Mouse (Mus musculus): ENCODE data around the gene Ano4.
A peak's percentile ranks its signal among the peaks of the same experiment; 100 is the strongest.
"Not testable (repeated sequence)": the region's sequence is repeated elsewhere in the genome, so short reads cannot be mapped to it uniquely, and the experiment has no call there.

Ano4 gene

DNA sequence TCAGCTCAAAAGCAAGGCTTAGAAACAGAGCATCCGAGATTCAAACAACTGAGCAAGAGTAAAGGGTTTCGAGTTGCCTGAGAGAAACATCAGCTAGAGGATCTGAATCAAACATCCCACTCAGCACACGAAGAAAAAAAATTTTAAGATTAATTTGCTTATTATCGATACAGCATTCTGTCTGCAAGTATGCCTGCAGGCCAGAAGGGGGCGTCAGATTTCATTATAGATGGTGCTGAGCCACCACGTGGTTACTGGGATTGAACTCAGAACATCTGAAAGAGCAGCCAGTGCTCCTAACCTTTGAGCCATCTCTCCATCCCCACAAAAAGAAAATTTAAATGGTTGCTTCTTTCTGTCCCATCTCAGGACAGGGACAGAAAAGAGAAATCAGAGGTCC is 223.2 kb downstream of the Ano4 start:
- no peak for DNase-seq (ENCODE audit: low read depth)

- no peak for DNase-seq (ENCODE audit: low read depth)
Measured at GRCm38 (mm10) chr10:89114381-89114780, 230.2 kb downstream of the Ano4 start.

- DNase-seq (ENCODE audit: low read depth), result no peak
Measured at GRCm38 (mm10) chr10:89111466-89111865, 233.1 kb downstream of the Ano4 start.

GRCm38 (mm10) chr10:89110917-89111316 is 233.6 kb downstream of the Ano4 start:
- no peak for DNase-seq (ENCODE audit: low read depth)

- DNase-seq (ENCODE audit: low read depth), result no peak
Measured at GRCm38 (mm10) chr10:89103594-89103993, 241.0 kb downstream of the Ano4 start.

DNA sequence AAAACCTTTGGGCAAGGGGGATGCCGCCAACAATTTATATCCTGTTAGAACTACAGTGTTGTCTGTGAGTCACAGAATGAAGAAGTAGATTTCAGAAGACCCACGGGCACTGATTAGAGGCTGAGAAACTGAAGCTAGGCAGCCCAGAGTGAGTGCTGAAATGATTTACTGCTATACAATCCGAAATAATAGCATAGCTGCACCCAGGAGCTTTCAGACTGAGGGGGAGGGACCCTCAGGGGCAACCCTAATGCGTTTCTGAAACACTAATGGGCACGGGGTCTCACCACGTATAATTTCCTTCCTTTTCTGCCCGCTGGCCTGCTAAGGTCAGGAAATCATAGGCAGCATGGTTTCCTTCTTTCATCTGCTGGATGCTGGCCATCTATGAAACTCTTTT is 242.5 kb downstream of the Ano4 start:
- no peak for DNase-seq (ENCODE audit: low read depth)

DNA sequence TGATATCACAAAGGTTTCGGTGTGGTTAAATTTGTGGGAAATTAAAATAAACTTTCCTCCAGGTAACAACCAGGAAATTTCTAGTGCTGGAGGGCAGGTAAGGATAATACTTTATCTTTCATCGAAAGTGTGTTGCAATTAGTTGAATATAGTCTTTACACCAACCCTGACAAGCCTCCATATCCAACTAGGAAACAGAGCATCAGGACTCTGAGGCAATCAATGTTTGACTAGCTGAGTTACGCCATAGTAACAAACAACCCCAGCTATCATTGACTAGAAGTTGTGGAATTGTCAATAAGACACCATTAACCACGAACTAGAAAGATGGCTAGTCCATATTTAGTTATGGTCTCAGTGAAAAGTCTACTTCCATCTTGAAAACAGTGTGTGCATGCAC is 246.4 kb downstream of the Ano4 start:
- no peak for DNase-seq (ENCODE audit: low read depth)

- DNase-seq (ENCODE audit: low read depth), result no peak
Measured at GRCm38 (mm10) chr10:89092350-89093040, 252.1 kb downstream of the Ano4 start.

DNA sequence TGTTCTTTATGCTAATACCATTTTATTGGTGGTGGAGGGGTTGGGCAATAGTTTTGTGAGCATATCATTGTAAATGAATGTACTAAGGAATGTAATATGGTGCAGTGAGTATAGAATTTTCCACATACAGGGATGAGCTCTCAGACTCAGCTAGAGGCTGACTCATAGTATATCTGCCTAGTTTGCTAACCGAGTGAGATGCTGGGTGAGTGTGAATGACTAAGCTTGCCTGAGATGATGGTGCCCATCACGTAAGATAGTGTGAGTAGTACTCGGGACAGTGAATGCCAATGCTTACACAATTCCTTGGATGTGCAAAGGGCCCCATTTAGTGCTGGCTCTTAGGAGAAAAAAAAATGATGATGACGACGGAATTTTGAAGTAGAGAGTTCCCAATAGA is 267.1 kb downstream of the Ano4 start:
- DNase-seq (ENCODE audit: low read depth), result no peak

DNA sequence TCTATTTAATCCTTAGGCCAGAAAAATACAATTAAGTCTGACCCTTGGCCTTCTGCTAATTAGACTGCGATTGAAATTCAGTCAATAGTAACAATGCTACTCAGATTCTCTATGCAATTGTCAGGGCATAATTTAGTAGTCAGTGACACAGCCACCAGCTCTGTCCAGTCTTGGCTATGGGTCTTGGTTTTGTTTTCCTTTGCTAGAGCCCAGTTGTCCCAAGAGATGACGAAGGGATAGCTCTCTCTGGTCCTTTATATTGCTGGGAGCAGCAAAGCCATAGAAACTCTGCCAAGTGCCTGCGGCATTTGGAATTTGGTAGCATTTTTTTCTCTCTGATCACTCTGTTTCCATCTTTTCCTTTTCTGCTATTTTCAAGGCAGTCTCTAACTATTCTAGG is 288.7 kb downstream of the Ano4 start:
- no peak for DNase-seq (ENCODE audit: low read depth)

DNA sequence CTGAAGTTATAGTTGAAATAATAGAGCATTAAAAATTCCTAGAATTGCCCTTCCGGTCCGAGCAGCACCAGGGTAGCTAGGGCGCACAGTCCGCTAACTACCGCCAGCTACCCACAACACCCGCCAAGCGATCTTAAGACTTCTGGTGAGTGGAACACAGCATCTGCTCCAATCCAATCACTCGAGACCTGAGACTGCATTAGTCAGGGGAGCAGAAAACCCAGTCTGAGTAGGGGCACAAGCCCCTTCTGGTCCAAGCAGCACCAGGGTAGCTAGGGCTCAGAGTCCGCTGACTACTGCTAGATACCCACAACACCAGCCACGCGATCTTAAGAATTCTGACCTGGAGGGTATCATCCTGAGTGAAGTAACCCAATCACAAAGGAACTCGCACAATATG is 299.6 kb downstream of the Ano4 start:
- not testable (repeated sequence) for DNase-seq (ENCODE audit: low read depth)

DNA sequence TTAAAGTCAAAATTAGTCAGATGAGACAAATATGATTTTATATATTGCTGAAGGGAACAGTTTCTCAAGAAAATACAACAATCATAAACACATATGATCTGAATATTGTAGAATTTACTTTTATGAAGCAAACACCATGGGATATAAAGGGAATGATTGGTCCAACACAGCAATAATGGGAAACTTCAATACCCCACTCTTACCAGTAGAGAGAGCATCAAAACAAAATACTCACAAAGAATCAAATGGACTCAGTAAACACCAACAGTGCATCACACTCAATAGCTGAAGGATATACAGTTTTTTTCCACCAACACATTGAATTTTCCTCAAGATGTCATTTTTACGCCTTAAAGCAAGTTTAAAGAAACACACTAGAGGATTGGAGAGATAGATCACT is 300.4 kb downstream of the Ano4 start:
- DNase-seq (ENCODE audit: low read depth), result no peak

DNA sequence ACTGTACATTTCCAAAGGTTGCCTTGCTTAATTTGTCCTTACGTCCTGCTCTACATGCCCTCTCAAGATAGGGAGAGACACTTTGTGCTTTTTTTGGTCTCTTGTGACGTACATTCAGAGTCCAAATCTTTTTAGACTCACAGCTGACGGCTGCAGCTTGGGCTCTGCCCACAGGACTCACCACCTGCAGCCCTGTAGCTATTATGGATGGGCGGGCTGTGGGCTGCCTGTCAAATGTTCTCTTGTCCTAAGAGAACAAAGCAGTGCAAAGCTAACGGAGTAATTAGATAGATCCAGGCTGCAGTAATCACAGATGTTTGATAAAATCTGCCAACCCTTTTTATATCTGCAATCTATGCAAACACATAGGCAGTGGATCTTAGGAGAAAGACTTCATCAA is 325.6 kb downstream of the Ano4 start:
- DNase-seq (ENCODE audit: low read depth), result no peak

GRCm38 (mm10) chr10:89008303-89008702 is 336.3 kb downstream of the Ano4 start:
- DNase-seq (ENCODE audit: low read depth), result no peak

- DNase-seq (ENCODE audit: low read depth), result no peak
Measured at GRCm38 (mm10) chr10:89004518-89004917, 340.0 kb downstream of the Ano4 start.

DNA sequence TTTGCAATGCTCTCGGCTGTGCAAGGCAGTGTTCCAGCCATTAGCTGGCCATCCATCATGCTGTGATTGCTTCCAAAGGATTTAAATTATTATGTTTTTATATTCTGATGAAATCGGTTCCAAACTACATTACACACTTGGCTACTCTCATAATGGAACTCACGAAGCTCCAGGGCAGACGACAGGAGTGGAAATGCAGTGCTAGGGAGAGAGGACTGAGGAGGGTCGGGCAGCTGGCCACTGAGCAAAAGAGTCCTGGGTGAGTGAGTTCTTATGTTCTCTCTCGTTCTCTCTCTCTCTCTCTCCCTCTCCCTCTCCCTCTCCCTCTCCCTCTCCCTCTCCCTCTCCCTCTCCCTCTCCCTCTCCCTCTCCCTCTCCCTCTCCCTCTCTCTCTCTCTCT is 357.6 kb downstream of the Ano4 start:
- no peak for DNase-seq (ENCODE audit: low read depth)

DNA sequence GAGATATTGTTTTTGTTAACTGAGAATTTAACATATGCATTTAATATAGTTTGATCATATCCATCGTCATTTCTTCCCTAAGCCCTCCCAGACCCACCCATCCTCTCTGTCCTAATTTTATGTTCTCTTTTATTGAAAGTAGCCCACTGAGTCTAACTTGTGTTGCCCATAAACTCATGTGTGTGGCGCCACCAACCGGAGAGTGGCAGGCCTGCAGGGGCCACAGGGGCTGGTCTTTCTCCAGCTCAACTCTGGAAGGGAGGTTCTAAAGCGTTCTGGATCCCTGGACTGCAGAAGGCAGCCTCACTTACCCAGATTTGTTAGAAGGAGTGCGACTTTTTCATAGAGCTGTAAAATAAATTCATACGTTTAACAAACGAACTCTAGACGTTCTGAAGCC is 361.1 kb downstream of the Ano4 start:
- DNase-seq (ENCODE audit: low read depth), result no peak

GRCm38 (mm10) chr10:88979451-88979850 is 365.1 kb downstream of the Ano4 start:
- DNase-seq (ENCODE audit: low read depth), result no peak

GRCm38 (mm10) chr10:88978932-88979331 is 365.6 kb downstream of the Ano4 start:
- no peak for DNase-seq (ENCODE audit: low read depth)

DNA sequence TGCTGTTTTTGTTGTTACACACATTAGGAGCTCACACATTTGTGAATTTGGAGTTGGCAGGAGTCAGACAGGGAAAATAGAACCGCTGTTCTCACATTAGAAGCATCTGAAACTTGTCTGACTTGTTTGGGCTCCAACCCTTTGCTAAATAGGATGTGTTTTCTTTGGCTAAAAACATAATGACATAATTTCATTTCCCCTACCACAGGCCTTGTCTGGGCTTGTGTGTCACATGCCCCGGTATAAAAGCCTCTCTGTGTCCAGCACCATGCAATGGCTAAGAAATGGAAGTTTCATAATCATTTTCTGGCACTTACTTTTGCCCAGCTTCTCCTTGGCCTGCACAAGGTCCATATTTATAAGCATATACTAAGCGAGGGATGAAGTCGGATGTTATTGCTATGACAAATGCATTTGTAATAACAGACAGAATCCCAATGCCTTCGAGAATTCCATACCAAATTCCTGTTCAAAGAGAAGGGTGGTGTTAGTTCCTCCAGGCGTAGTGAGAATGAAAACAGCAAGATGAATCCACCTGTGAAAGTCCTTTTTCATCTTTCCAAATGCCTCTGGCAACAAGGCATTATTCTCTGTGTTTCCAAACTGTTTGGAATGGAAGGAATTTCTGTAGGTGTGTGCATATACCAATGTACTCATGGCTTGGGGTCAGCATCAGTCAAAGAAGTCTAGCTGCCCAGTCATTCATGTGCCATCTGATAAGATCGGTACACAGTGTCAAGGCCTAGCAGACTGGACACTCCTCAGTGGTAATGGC is 373.4 kb downstream of the Ano4 start:
- peak; percentile 89 for DNase-seq (ENCODE audit: low read depth)

DNA sequence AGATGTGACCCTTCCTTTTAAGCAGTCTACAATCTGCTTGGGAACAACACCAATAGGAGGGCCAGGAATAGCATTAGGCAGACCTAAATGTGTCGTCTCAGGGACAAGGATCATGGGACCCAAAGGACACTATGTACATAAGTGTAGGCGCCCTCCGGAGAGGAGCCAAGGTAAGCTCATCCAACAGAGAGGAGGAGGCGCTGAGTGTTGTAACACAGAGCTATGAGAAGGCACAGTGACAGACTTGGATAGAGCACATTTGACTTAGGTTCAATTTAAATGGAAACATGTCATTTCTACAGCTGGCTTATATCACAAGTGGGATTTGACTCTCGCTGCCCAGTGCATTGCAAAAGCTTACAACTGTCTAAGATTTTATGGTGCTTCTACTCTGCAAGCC is 376.0 kb downstream of the Ano4 start:
- no peak for DNase-seq (ENCODE audit: low read depth)

- DNase-seq (ENCODE audit: low read depth), result no peak
Measured at GRCm38 (mm10) chr10:88960791-88961190, 383.8 kb downstream of the Ano4 start.

- no peak for DNase-seq (ENCODE audit: low read depth)
Measured at GRCm38 (mm10) chr10:88950297-88950653, 394.3 kb downstream of the Ano4 start.

Measured in fibroblast of lung, adult 2 months (primary cell).